Mouse (Mus musculus) lung, postnatal 4 days (tissue): ENCODE measurements around the gene Frg2f1.

Experiments used
- DNase-seq, 2 experiments: peaks; one replicate each; pipeline ENCODE4 v3.0.0; 2021

The Frg2f1 gene

DNA sequence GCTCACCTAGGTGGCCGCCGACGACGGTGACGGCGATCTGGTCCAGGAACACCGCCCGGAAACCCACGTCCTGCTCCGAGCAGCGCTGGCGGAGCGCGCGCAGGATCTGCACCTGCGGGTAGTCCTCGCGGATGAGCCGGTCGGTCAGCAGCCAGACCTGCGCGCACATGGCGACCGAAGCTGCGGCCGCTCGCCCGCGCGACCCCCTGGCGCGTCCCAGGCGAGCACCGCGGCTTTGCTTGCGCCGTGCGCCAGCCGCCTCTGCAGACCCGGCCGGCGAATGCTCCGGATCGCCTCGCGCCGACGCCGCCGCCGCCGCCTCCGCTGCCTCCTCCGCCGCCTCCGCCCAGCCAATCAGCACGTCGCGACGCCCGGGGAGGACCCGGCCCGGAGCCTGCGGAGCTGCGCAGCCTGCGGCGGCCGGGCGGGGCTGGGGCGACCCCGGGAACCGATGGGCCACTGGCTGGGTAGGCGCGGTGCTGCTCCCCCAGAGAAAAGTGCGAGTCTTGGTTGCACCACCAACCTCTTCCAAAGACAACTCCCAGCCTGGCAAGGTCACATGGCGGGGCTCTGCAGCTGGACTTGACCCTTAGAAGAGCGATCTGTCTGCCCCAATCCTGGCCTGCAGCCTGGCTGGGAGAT, 46.9 kb downstream of the Frg2f1 start, which contains the start of gene Rimkla:
Gene Rimkla (minus strand): TSS at position 338 of the 642 bp plus-strand sequence.
- DNase-seq = peak; percentile 65 to 69

DNA sequence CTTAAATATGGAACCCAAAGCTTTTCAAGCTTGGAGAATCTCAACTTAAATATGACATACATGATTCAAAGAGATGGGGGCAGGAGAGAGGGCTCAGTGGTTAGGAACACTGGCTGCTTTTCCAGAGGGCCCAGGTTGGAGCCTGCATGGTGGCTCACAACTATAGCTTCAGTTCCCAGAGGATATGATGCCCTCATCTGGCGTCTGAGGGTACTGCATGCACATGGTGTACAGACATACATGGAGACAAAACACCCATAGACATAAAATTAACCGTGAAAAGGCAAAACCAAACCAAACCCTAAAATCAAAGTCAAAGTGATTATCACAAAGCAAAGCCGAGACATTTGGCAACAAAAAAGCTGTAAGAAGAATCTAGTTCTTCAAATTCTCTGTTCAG, 48.5 kb downstream of the Frg2f1 start:
- peak in 1 of 2 experiments; percentile 31 for DNase-seq

DNA sequence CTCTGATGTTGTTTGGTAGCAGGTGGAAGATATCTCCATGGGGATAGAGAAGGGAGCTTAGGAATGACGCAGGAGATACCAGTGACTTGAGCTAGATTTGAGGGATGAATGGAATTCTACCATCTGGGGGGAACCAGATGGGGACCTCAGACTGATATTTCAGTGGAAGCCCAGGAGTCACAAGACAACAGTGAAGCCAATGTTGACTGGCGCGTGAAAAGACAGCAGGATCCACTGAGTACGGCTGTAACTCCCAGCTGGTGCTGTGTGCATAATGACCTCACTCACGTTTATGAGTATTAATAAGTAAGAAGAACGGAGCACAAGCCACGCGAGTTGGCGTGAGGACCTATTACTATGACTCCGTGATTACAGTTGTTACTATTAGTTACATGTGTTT, 49.7 kb downstream of the Frg2f1 start:
- no peak for DNase-seq

DNA sequence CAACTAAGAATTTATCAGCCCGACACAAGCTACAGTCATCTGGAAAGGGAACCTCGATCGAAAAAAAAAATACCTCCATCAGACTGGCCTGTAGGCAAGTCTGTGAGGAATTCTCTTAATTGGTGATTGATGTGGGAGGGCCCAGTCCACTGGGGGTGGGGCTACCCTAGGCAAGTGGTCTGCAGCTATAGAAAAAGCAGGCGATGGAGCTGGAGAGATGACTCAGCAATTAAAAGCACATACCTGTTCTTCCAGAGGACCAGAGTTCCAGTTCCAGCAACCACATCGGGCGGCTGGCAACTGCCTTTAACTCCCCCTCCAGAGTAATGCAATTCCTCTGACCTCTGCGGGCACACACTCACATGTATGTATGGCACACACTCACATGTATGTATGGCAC, 54.4 kb downstream of the Frg2f1 start:
- DNase-seq = no peak

DNA sequence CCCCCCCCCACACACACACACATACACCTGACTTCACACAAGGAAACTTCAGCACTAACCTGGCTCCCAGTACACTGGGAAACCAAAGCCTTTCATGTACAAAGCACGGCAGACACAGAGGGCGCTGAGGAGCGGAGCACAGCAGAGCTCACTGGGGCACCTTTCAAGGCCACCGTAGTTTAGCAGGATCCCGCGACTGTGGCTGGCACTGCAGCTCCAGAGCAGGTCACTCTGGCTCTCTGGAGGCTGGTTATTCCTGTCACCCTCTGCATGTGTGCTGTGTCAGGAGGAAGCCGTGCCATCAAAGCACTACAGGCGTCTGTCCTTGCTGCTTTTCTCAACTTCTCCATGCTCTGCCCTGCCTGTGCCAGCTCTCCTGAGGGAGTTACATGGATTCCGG, 56.3 kb downstream of the Frg2f1 start:
- DNase-seq = no peak
